Mouse (Mus musculus) liver, embryonic 16.5 days (tissue): ENCODE results near the gene Nlrp4c. TPM values are rescaled to one million over a fixed set of nuclear protein-coding genes. Genes with fewer than 3 reads are reported as not detected.
A peak's percentile ranks its signal among the peaks of the same experiment; 100 is the strongest.
"Not testable (repeated sequence)": the region's sequence is repeated elsewhere in the genome, so short reads cannot be mapped to it uniquely, and the experiment has no call there.

Experiments used
- ATAC-seq: fragments of 200-750 bp; cut with Nextera tagmentation; 2 replicates; pipeline ENCODE4 v1.8.0; 2017; ENCODE audit warnings: low read depth, mild to moderate bottlenecking, moderate number of reproducible peaks, moderate library complexity
- H3K27ac ChIP-seq: fragments of 300-500 bp; sonication (generic); 2 replicates; pipeline ENCODE4 v1.5.1; 2014; ENCODE audit warnings: mild to moderate bottlenecking, low read length
- H3K27me3 ChIP-seq: fragments of 300-500 bp; sonication (generic); 2 replicates; pipeline ENCODE4 v1.6.1; 2014; ENCODE audit warnings: low read depth, low read length, mixed read lengths; ENCODE audit not compliant: control insufficient read depth, insufficient read depth
- H3K36me3 ChIP-seq: fragments of 300-500 bp; sonication (generic); 2 replicates; pipeline ENCODE4 v1.6.1; 2014; ENCODE audit warnings: mild to moderate bottlenecking; ENCODE audit not compliant: control insufficient read depth, insufficient read depth
- H3K4me1 ChIP-seq: fragments of 300-500 bp; sonication (generic); 2 replicates; pipeline ENCODE4 v1.6.1; 2014; ENCODE audit warnings: low read depth, low read length, mixed read lengths; ENCODE audit not compliant: control insufficient read depth
- H3K4me2 ChIP-seq: fragments of 300-500 bp; sonication (generic); 2 replicates; pipeline ENCODE4 v1.6.1; 2014; ENCODE audit warnings: low read depth, low read length, mixed read lengths
- H3K4me3 ChIP-seq: fragments of 300-500 bp; sonication (generic); 2 replicates; pipeline ENCODE4 v1.5.1; 2014; ENCODE audit warnings: low read depth, mild to moderate bottlenecking, low read length
- H3K9ac ChIP-seq: fragments of 300-500 bp; sonication (generic); 2 replicates; pipeline ENCODE4 v1.6.1; 2014; ENCODE audit warnings: low read depth, low read length
- H3K9me3 ChIP-seq: fragments of 300-500 bp; sonication (generic); replicated peaks from 2 replicates; pipeline ENCODE4 v1.6.1; 2016; ENCODE audit warnings: low read length; ENCODE audit not compliant: control insufficient read depth
- WGBS: fragments of 180-500 bp; shearing (Covaris S2); extraction: QIAGEN DNeasy Blood & Tissue Kit; methylation state at CpG from one replicate; pipeline ENCODE4 v1.1.7; 2014; ENCODE audit not compliant: insufficient replicate concordance; 5-methylcytosine and 5-hydroxymethylcytosine counted together
- polyA plus RNA-seq: library from polyadenylated mRNA; unstranded; fragments of >200 nt; fragmentation: Nextera tagmentation; extraction: Ambion mirVana; gene quantifications from 2 replicates; pipeline ENCODE4 v1.2.1, GENCODE M21; 2015

The Nlrp4c gene
- not detected in 2 replicates for polyA plus RNA-seq

- no peaks in the 10 kb centered on the region for H3K9me3 ChIP-seq
- WGBS: 77% methylated on average over 11 of the region's 11 CpGs
Measured at GRCm38 (mm10) chr7:6044861-6045260, at the start of gene Nlrp4c. Gene Nlrp4c (plus strand): TSS chr7:6045161.

DNA sequence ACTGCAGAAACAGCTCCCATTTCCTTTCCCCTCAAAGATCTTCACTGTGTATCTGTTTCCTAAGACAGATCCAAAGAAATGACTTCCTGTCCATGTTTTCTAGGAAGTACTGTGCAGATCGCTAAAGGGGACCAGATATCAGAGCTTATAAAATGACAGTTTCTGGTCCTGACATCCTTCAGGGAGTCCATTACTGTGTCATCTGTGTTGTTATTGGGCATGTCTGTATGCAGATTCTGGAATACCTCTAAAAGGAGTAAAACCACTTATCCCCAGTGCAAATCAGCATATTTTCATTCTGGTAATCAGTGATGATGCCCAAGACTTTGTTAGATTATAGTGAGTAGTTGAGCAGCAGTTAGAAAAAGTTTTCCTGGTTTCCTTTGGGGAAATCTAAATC lies 34.1 kb upstream of the Nlrp4c start, which contains the start of gene Vmn1r65:
Gene Vmn1r65 (minus strand): TSS at position 101 of the 400 bp plus-strand sequence.
- no peaks in the 10 kb centered on the region; the same call in 1 of the 2 replicates for H3K9me3 ChIP-seq
- WGBS: 74% methylated on average over 1 of the region's 1 CpGs
- H3K36me3 ChIP-seq: no peaks in the 10 kb centered on the region
- H3K27me3 ChIP-seq: no peaks in the 10 kb centered on the region
- ATAC-seq: no peak
- H3K4me1 ChIP-seq: no peaks in the 10 kb centered on the region
- H3K9ac ChIP-seq: no peak within 1 kb of the TSS
- no peak within 1 kb of the TSS for H3K4me2 ChIP-seq
- no peak within 1 kb of the TSS for H3K4me3 ChIP-seq
- H3K27ac ChIP-seq: no peak within 1 kb of the TSS

More at GRCm38 (mm10) chr7:6044861-6045260, at the start of gene Nlrp4c:
- Histone ChIP-seq H3K4me2 (no peak within 1 kb of the TSS), H3K4me3 (no peak within 1 kb of the TSS), H3K36me3 (no peaks in the 10 kb centered on the region), H3K27ac (no peak within 1 kb of the TSS), H3K9ac (no peak within 1 kb of the TSS), H3K4me1 (no peaks in the 10 kb centered on the region), H3K27me3 (no peaks in the 10 kb centered on the region)
- ATAC-seq: no peak

GRCm38 (mm10) chr7:6119501-6119900 lies 74.5 kb downstream of the Nlrp4c start:
- H3K4me3 ChIP-seq: no peak overlapping the region
- H3K4me2 ChIP-seq: no peak overlapping the region
- H3K27me3 ChIP-seq: no peaks in the 10 kb centered on the region
- ATAC-seq: no peak
- WGBS: 40% methylated on average over 3 of the region's 3 CpGs
- H3K9me3 ChIP-seq: no peaks in the 10 kb centered on the region
- H3K9ac ChIP-seq: no peak overlapping the region
- no peak overlapping the region for H3K27ac ChIP-seq
- H3K36me3 ChIP-seq: no peaks in the 10 kb centered on the region
- no peaks in the 10 kb centered on the region for H3K4me1 ChIP-seq

- H3K4me2 ChIP-seq, H3K36me3 ChIP-seq, ATAC-seq, H3K4me3 ChIP-seq, H3K27me3 ChIP-seq, H3K27ac ChIP-seq, H3K9ac ChIP-seq, H3K4me1 ChIP-seq, H3K9me3 ChIP-seq: not testable (repeated sequence)
- 60% methylated on average over 2 of the region's 2 CpGs for WGBS
Measured at GRCm38 (mm10) chr7:6120104-6120503, 75.1 kb downstream of the Nlrp4c start.

DNA sequence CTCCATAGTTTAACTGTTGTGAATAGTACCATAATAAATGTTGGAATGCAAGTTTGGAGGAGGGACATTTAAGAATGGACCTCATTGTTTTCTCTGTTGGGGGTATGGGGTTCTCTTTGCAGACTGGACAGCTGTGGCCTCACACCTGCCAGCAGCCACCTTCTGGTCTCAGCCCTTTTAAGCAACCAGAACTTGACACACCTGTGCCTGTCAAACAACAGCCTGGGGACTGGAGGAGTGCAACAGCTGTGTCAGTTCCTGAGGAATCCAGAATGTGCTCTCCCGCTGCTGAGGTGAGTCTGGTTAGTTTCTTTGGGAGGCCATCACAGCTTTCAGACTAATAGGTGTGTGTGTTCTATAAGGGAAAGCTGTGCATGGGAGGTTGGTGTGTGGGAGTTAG lies 76.2 kb downstream of the Nlrp4c start:
- WGBS: 59% methylated on average over 1 of the region's 1 CpGs
- H3K27me3 ChIP-seq, ATAC-seq, H3K27ac ChIP-seq, H3K4me2 ChIP-seq, H3K9ac ChIP-seq, H3K36me3 ChIP-seq, H3K9me3 ChIP-seq, H3K4me3 ChIP-seq, H3K4me1 ChIP-seq: not testable (repeated sequence)

- Histone ChIP-seq H3K27me3 (no peaks in the 10 kb centered on the region), H3K36me3 (no peaks in the 10 kb centered on the region; the same call in 1 of the 2 replicates), H3K27ac (no peak overlapping the region), H3K4me3 (no peak overlapping the region), H3K4me2 (no peak overlapping the region), H3K9me3 (no peaks in the 10 kb centered on the region), H3K9ac (no peak overlapping the region), H3K4me1 (no peaks in the 10 kb centered on the region)
- peak; percentile 32; the same call in 1 of the 2 replicates for ATAC-seq
- WGBS: 24% methylated on average over 7 of the region's 7 CpGs
Measured at GRCm38 (mm10) chr7:6126690-6127448, 81.9 kb downstream of the Nlrp4c start.

- no peaks in the 10 kb centered on the region for H3K4me1 ChIP-seq
- no peak overlapping the region for H3K4me3 ChIP-seq
- no peaks in the 10 kb centered on the region for H3K9me3 ChIP-seq
- no peak for ATAC-seq
- no peak overlapping the region for H3K27ac ChIP-seq
- H3K36me3 ChIP-seq: peaks cover 11% of the 10 kb centered on the region
- no peak overlapping the region for H3K4me2 ChIP-seq
- no peak overlapping the region for H3K9ac ChIP-seq
- no peaks in the 10 kb centered on the region for H3K27me3 ChIP-seq
- 43% methylated on average over 4 of the region's 4 CpGs for WGBS
Measured at GRCm38 (mm10) chr7:6130346-6130745, 85.4 kb downstream of the Nlrp4c start.

DNA sequence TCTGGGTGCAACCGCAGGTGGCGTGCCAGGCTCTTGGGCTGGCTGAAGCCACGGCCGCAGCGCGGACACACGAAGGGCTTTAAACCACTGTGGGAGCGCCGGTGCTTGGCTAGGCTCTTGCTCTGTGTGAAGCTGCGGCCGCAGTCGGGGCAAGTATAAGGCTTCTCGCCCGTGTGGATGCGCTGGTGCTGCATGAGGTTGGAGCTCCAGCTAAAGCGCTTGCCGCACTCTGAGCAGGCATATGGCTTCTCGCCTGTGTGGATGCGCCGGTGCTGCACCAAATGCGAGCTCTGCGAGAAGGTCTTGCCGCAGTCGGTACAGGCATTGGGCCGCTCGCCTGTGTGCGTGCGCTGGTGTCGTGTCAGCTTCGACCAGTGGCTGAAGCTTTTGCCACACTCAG lies 87.7 kb downstream of the Nlrp4c start:
- Histone ChIP-seq H3K36me3 (peaks cover 11% of the 10 kb centered on the region), H3K27ac (no peak overlapping the region), H3K9me3 (no peaks in the 10 kb centered on the region), H3K4me1 (no peaks in the 10 kb centered on the region), H3K4me3 (no peak overlapping the region), H3K27me3 (no peaks in the 10 kb centered on the region), H3K9ac (no peak overlapping the region), H3K4me2 (no peak overlapping the region)
- 82% methylated on average over 30 of the region's 30 CpGs for WGBS
- no peak for ATAC-seq

- H3K4me1 ChIP-seq: no peaks in the 10 kb centered on the region
- H3K4me3 ChIP-seq: no peak overlapping the region
- no peak for ATAC-seq
- no peak overlapping the region for H3K4me2 ChIP-seq
- peaks cover 11% of the 10 kb centered on the region for H3K36me3 ChIP-seq
- no peaks in the 10 kb centered on the region for H3K27me3 ChIP-seq
- no peak overlapping the region for H3K9ac ChIP-seq
- no peaks in the 10 kb centered on the region for H3K9me3 ChIP-seq
- no peak overlapping the region for H3K27ac ChIP-seq
Measured at GRCm38 (mm10) chr7:6136497-6136896, 91.5 kb downstream of the Nlrp4c start.
